Mouse (Mus musculus): ENCODE measurements around the gene Noc2l. TPM values are rescaled to one million over a fixed set of nuclear protein-coding genes. Genes with fewer than 3 reads are reported as not detected.

Gene Noc2l
- polyA plus RNA-seq, 1 experiment from 2014 or later, result 56.5 TPM

DNA sequence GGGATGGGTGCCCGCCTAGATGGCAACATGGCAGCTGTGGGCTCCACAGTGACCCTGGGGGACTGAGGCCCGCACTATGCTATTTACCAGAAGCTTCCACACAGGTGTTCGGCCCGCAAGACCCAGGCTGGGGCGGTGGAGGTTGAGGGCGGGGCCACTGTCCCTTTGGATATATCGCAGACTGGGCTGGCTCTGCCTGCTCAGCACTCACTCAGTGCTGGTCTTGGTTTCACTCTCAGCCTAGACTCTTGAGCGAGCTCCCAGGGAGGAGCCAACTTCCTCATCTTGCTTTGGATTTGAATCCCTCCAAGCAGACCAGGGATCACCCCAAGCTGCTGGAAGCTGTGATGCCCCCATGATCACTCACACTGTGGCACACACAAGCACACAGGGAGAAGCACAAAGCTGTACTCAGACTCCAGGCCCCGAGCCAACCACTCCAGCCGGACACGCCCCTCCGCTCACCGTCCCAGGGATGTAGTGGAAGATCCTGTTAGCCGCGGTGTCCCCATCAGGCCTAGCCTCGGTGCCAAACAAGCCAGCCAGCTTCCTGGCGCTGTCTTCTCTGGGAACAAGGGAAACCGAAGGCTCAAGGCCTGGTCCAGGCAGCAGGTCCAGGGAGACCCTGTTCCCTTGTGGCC is 7.9 kb upstream of the Noc2l start:
- H3K4me3 ChIP-seq (ENCODE audit: low read depth, low read length), result peak overlapping the region; percentile 0; the same call in 1 of the 2 replicates
- H3K9ac ChIP-seq (ENCODE audit: low read depth, low read length), result no peak overlapping the region
- 0 out of 2 replicates have a peak, but pooled peaks cover 3% of the 10 kb centered on the region for H3K4me1 ChIP-seq (ENCODE audit: control insufficient read depth, insufficient read depth, low read length)
- H3K9me3 ChIP-seq (ENCODE audit: control insufficient read depth, low read length), result no peaks in the 10 kb centered on the region
- DNase-seq (ENCODE audit: low spot score) (peak; percentile 57), ATAC-seq (ENCODE audit: low read depth) (peak; percentile 58)
- no peak overlapping the region for H3K27ac ChIP-seq (replicated peaks; ENCODE audit: low read depth, low read length)
- H3K27me3 ChIP-seq (replicated peaks; ENCODE audit: control insufficient read depth, insufficient read depth, low read length), result no peaks in the 10 kb centered on the region
- 28% methylated on average over 18 of the region's 18 CpGs for WGBS
- peaks cover 38% of the 10 kb centered on the region for H3K36me3 ChIP-seq (ENCODE audit: control insufficient read depth, insufficient read depth, low read length)
- peak overlapping the region; percentile 24 for H3K4me2 ChIP-seq (ENCODE audit: low read depth, low read length)

DNA sequence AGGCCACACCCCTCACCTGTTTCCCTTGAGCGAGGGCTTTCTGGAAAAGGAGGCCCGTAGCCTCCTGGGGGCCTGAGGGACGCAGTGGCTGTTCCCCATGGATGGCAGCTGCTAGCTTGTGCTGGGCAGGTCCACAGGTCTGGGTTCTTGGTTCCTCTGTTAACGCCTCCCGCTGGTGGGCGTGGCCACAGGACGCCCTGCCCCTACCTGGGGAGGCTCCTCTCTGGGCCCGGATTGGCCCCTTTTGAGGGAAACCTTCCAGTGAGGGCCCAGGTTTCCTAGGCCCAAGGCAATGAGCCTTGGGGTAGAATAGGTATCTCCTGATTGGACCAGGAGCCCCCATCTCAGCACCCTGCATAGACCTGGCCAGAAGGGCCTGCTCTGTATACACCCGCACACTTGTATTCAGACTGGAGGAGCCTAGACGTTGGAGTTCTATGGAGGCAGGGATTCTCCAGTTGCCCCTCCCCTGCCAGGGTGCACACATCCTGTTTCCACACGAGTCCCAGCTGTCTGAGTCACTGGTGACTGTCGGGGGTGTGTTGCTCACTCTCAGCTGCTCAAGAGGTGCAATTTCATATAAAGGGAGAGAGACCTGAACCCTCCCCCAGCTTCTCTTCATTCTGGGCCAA is 7.3 kb upstream of the Noc2l start:
- Histone ChIP-seq H3K27me3 (replicated peaks; ENCODE audit: control insufficient read depth, insufficient read depth, low read length) (no peaks in the 10 kb centered on the region), H3K27ac (replicated peaks; ENCODE audit: low read depth, low read length) (no peak overlapping the region), H3K4me3 (ENCODE audit: low read depth, low read length) (peak overlapping the region; percentile 0; the same call in 1 of the 2 replicates)

GRCm38 (mm10) chr4:156234021-156234501 is 1.7 kb upstream of the Noc2l start:
- Histone ChIP-seq H3K4me1 (ENCODE audit: control insufficient read depth, insufficient read depth, low read length) (peaks cover 4% of the 10 kb centered on the region; the same call in 1 of the 2 replicates), H3K9ac (ENCODE audit: low read depth, low read length) (peak overlapping the region; percentile 79), H3K4me3 (ENCODE audit: low read depth, low read length) (peak overlapping the region; percentile 91), H3K27me3 (replicated peaks; ENCODE audit: control insufficient read depth, insufficient read depth, low read length) (no peaks in the 10 kb centered on the region), H3K9me3 (ENCODE audit: control insufficient read depth, low read length) (no peaks in the 10 kb centered on the region), H3K27ac (replicated peaks; ENCODE audit: low read depth, low read length) (peak overlapping the region; percentile 28; the same call in 1 of the 2 replicates), H3K36me3 (ENCODE audit: control insufficient read depth, insufficient read depth, low read length) (peaks cover 59% of the 10 kb centered on the region), H3K4me2 (ENCODE audit: low read depth, low read length) (peak overlapping the region; percentile 93)
- DNase-seq (ENCODE audit: low spot score) (no peak), ATAC-seq (ENCODE audit: low read depth) (peak; percentile 13; the same call in 1 of the 2 replicates)
- WGBS, result 3% methylated on average over 17 of the region's 17 CpGs

More for the DNA sequence above, 7.3 kb upstream of the Noc2l start:
- DNase-seq (ENCODE audit: low spot score), result no peak
- peak overlapping the region; percentile 24; the same call in 1 of the 2 replicates for H3K4me2 ChIP-seq (ENCODE audit: low read depth, low read length)
- H3K36me3 ChIP-seq (ENCODE audit: control insufficient read depth, insufficient read depth, low read length), result peaks cover 44% of the 10 kb centered on the region
- no peaks in the 10 kb centered on the region for H3K9me3 ChIP-seq (ENCODE audit: control insufficient read depth, low read length)
- WGBS, result 16% methylated on average over 9 of the region's 12 CpGs
- H3K4me1 ChIP-seq (ENCODE audit: control insufficient read depth, insufficient read depth, low read length), result peaks cover 4% of the 10 kb centered on the region; the same call in 1 of the 2 replicates
- H3K9ac ChIP-seq (ENCODE audit: low read depth, low read length), result no peak overlapping the region
- peak; percentile 42 for ATAC-seq (ENCODE audit: low read depth)

GRCm38 (mm10) chr4:156234701-156235213 is 1.1 kb upstream of the Noc2l start, which contains the start of gene Plekhn1:
TSS of gene Plekhn1 (minus strand) at chr4:156234857.
- peak; percentile 86 for DNase-seq (ENCODE audit: low spot score)
- H3K36me3 ChIP-seq (ENCODE audit: control insufficient read depth, insufficient read depth, low read length), result peaks cover 59% of the 10 kb centered on the region
- 2% methylated on average over 18 of the region's 48 CpGs for WGBS
- H3K4me1 ChIP-seq (ENCODE audit: control insufficient read depth, insufficient read depth, low read length), result peaks cover 4% of the 10 kb centered on the region; the same call in 1 of the 2 replicates
- H3K9me3 ChIP-seq (ENCODE audit: control insufficient read depth, low read length), result no peaks in the 10 kb centered on the region
- H3K27me3 ChIP-seq (replicated peaks; ENCODE audit: control insufficient read depth, insufficient read depth, low read length), result no peaks in the 10 kb centered on the region
- peak within 1 kb of the TSS; percentile 91 for H3K4me3 ChIP-seq (ENCODE audit: low read depth, low read length)
- peak; percentile 58 for ATAC-seq (ENCODE audit: low read depth)
- H3K4me2 ChIP-seq (ENCODE audit: low read depth, low read length), result peak within 1 kb of the TSS; percentile 93
- H3K27ac ChIP-seq (replicated peaks; ENCODE audit: low read depth, low read length), result peak within 1 kb of the TSS; percentile 90
- H3K9ac ChIP-seq (ENCODE audit: low read depth, low read length), result peak within 1 kb of the TSS; percentile 79

GRCm38 (mm10) chr4:156235360-156235770 is 445 bp upstream of the Noc2l start:
- peak; percentile 80 for DNase-seq (ENCODE audit: low spot score)
- Histone ChIP-seq H3K9ac (ENCODE audit: low read depth, low read length) (peak overlapping the region; percentile 76), H3K4me3 (ENCODE audit: low read depth, low read length) (peak overlapping the region; percentile 91), H3K9me3 (ENCODE audit: control insufficient read depth, low read length) (no peaks in the 10 kb centered on the region), H3K27ac (replicated peaks; ENCODE audit: low read depth, low read length) (peak overlapping the region; percentile 90; the same call in 1 of the 2 replicates), H3K36me3 (ENCODE audit: control insufficient read depth, insufficient read depth, low read length) (peaks cover 59% of the 10 kb centered on the region), H3K27me3 (replicated peaks; ENCODE audit: control insufficient read depth, insufficient read depth, low read length) (no peaks in the 10 kb centered on the region), H3K4me1 (ENCODE audit: control insufficient read depth, insufficient read depth, low read length) (peaks cover 4% of the 10 kb centered on the region; the same call in 1 of the 2 replicates), H3K4me2 (ENCODE audit: low read depth, low read length) (peak overlapping the region; percentile 93)
- under 1% methylated on average over 15 of the region's 15 CpGs for WGBS
- ATAC-seq (ENCODE audit: low read depth), result peak; percentile 15; the same call in 1 of the 2 replicates

- Histone ChIP-seq H3K9me3 (ENCODE audit: control insufficient read depth, low read length) (no peaks in the 10 kb centered on the region), H3K27ac (replicated peaks; ENCODE audit: low read depth, low read length) (peak overlapping the region; percentile 90), H3K4me2 (ENCODE audit: low read depth, low read length) (peak overlapping the region; percentile 93), H3K9ac (ENCODE audit: low read depth, low read length) (peak overlapping the region; percentile 76), H3K4me1 (ENCODE audit: control insufficient read depth, insufficient read depth, low read length) (peaks cover 4% of the 10 kb centered on the region; the same call in 1 of the 2 replicates), H3K36me3 (ENCODE audit: control insufficient read depth, insufficient read depth, low read length) (peaks cover 59% of the 10 kb centered on the region), H3K27me3 (replicated peaks; ENCODE audit: control insufficient read depth, insufficient read depth, low read length) (no peaks in the 10 kb centered on the region), H3K4me3 (ENCODE audit: low read depth, low read length) (peak overlapping the region; percentile 91)
- ATAC-seq (ENCODE audit: low read depth), result no peak
- DNase-seq (ENCODE audit: low spot score), result no peak
- WGBS, result 28% methylated on average over 54 of the region's 60 CpGs
These were observed 1.0 kb downstream of the Noc2l start for GRCm38 (mm10) chr4:156236651-156237447.

DNA sequence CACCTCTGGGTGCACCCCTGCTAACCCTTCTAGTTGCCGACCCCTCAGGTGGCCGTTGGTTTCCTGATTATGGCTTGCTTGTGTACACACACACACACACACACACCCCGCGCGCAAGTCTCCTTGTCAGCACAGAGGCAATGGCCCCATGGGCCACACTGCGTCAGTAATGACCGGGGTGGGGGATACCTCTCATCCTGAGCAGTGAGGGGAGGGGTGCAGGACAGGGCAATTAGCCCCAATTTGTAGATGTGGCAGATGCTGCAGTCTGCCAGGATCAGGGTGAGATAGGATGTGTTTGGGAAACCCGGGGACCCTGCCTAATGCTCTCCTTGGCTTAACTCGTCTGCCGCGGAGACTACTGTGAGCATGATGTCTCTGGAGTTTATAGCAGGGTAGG is 13.8 kb downstream of the Noc2l start:
- H3K4me2 ChIP-seq (ENCODE audit: low read depth, low read length), result no peak overlapping the region
- no peak for DNase-seq (ENCODE audit: low spot score)
- no peaks in the 10 kb centered on the region for H3K9me3 ChIP-seq (ENCODE audit: control insufficient read depth, low read length)
- H3K4me3 ChIP-seq (ENCODE audit: low read depth, low read length), result no peak overlapping the region
- H3K36me3 ChIP-seq (ENCODE audit: control insufficient read depth, insufficient read depth, low read length), result peaks cover 46% of the 10 kb centered on the region
- ATAC-seq (ENCODE audit: low read depth), result no peak
- H3K27ac ChIP-seq (replicated peaks; ENCODE audit: low read depth, low read length), result no peak overlapping the region
- no peaks in the 10 kb centered on the region for H3K4me1 ChIP-seq (ENCODE audit: control insufficient read depth, insufficient read depth, low read length)
- peaks cover 12% of the 10 kb centered on the region for H3K27me3 ChIP-seq (replicated peaks; ENCODE audit: control insufficient read depth, insufficient read depth, low read length)
- H3K9ac ChIP-seq (ENCODE audit: low read depth, low read length), result no peak overlapping the region
- WGBS, result 66% methylated on average over 11 of the region's 11 CpGs

- Histone ChIP-seq H3K9me3 (ENCODE audit: control insufficient read depth, low read length) (no peaks in the 10 kb centered on the region), H3K4me2 (ENCODE audit: low read depth, low read length) (no peak overlapping the region), H3K27me3 (replicated peaks; ENCODE audit: control insufficient read depth, insufficient read depth, low read length) (peaks cover 24% of the 10 kb centered on the region), H3K4me3 (ENCODE audit: low read depth, low read length) (no peak overlapping the region), H3K9ac (ENCODE audit: low read depth, low read length) (no peak overlapping the region), H3K4me1 (ENCODE audit: control insufficient read depth, insufficient read depth, low read length) (no peaks in the 10 kb centered on the region), H3K27ac (replicated peaks; ENCODE audit: low read depth, low read length) (no peak overlapping the region), H3K36me3 (ENCODE audit: control insufficient read depth, insufficient read depth, low read length) (peaks cover 32% of the 10 kb centered on the region)
- 67% methylated on average over 8 of the region's 8 CpGs for WGBS
- ATAC-seq (ENCODE audit: low read depth) (no peak; the same call in 1 of the 2 replicates), DNase-seq (ENCODE audit: low spot score) (no peak)
These were observed 15.3 kb downstream of the Noc2l start for GRCm38 (mm10) chr4:156251081-156251480.
